Mouse (Mus musculus) kidney, embryonic 15.5 days (tissue): ENCODE data around the gene Mgat4d. TPM values are rescaled to one million over a fixed set of nuclear protein-coding genes. Genes with fewer than 3 reads are reported as not detected.

Source experiments
- ATAC-seq: fragments of 200-750 bp; cut with Nextera tagmentation; replicated peaks from 2 replicates; pipeline ENCODE4 v1.8.0; 2017; ENCODE audit warnings: moderate TSS enrichment; ENCODE audit not compliant: low FRiP score
- H3K27ac ChIP-seq: fragments of 300-500 bp; sonication (generic); 2 replicates; pipeline ENCODE4 v1.5.1; 2015; ENCODE audit warnings: mild to moderate bottlenecking, inconsistent platforms
- H3K27me3 ChIP-seq: fragments of 300-500 bp; sonication (generic); 2 replicates; pipeline ENCODE4 v1.6.1; 2015; ENCODE audit warnings: inconsistent platforms
- H3K36me3 ChIP-seq: fragments of 300-500 bp; sonication (generic); 2 replicates; pipeline ENCODE4 v1.6.1; 2015; ENCODE audit warnings: inconsistent platforms
- H3K4me1 ChIP-seq: fragments of 300-500 bp; sonication (generic); 2 replicates; pipeline ENCODE4 v1.6.1; 2015; ENCODE audit warnings: inconsistent platforms
- H3K4me2 ChIP-seq: fragments of 300-500 bp; sonication (generic); 2 replicates; pipeline ENCODE4 v1.6.1; 2015; ENCODE audit warnings: moderate library complexity, mild to moderate bottlenecking, inconsistent platforms
- H3K4me3 ChIP-seq: fragments of 300-500 bp; sonication (generic); replicated peaks from 2 replicates; pipeline ENCODE4 v1.5.1; 2015; ENCODE audit warnings: mild to moderate bottlenecking, inconsistent platforms
- H3K9ac ChIP-seq: fragments of 300-500 bp; sonication (generic); 2 replicates; pipeline ENCODE4 v1.6.1; 2015; ENCODE audit warnings: mild to moderate bottlenecking, inconsistent platforms
- H3K9me3 ChIP-seq: fragments of 300-500 bp; sonication (generic); replicated peaks from 2 replicates; pipeline ENCODE4 v1.6.1; 2016; ENCODE audit warnings: inconsistent platforms
- WGBS: fragments of 180-500 bp; shearing (Covaris S2); methylation state at CpG from one replicate; pipeline ENCODE4 v1.1.7; 2015; ENCODE audit warnings: mixed read lengths; 5-methylcytosine and 5-hydroxymethylcytosine counted together
- polyA plus RNA-seq: library from polyadenylated mRNA; unstranded; fragments of >200 nt; fragmentation: Nextera tagmentation; extraction: Ambion mirVana; gene quantifications from 2 replicates; pipeline ENCODE4 v1.2.1, GENCODE M21; 2015

The Mgat4d gene
- polyA plus RNA-seq, 1 experiment from 2014 or later: not detected

DNA sequence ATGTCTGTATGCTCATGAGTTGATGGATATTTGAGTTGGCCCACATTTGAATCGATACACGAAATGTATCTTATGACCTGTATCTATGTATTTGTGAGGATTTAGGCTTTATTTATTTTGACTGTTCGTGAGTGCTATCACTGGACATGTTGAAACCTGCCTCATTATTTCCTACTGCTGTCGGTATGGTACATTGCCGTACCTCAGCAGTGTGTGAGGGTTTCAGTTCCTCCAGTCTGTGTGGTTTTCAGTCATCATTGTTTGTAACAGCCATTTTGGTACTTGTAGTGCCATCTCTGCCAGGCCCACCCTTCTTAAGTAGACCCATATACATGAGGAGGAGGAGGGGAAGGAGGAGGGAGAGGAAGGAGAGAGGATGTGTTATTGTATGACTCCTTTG is 46.1 kb downstream of the Mgat4d start:
- Histone ChIP-seq H3K27me3 (peaks cover 19% of the 10 kb centered on the region), H3K27ac (no peak overlapping the region), H3K4me2 (no peak overlapping the region), H3K9me3 (no peaks in the 10 kb centered on the region), H3K4me3 (no peak overlapping the region), H3K9ac (no peak overlapping the region), H3K36me3 (no peaks in the 10 kb centered on the region), H3K4me1 (peaks cover 9% of the 10 kb centered on the region)
- ATAC-seq: no peak
- 91% methylated on average over 5 of the region's 5 CpGs for WGBS

DNA sequence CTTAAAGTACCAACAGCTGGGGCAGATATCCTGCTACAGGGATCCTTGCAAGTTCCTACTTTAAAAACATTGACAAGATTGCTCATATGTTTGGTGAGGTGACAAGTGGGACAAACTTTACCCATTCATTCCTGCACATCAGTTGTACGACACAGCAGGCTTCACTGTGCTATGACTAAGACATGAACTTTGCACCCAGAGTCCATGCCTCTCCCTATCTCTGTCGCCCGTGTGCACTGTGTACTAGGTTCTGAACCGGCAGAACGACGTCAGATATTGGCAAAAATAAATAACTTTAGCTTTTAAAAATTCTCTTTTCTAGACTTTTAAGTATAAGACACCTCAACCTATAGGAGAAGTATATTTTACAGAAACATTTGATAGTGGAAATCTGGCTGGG is 48.4 kb downstream of the Mgat4d start:
- no peak overlapping the region for H3K4me3 ChIP-seq
- no peak overlapping the region for H3K27ac ChIP-seq
- no peak overlapping the region for H3K9ac ChIP-seq
- 87% methylated on average over 6 of the region's 6 CpGs for WGBS
- no peak for ATAC-seq
- no peaks in the 10 kb centered on the region for H3K9me3 ChIP-seq
- no peak overlapping the region for H3K4me2 ChIP-seq
- H3K27me3 ChIP-seq: no peaks in the 10 kb centered on the region
- H3K36me3 ChIP-seq: no peaks in the 10 kb centered on the region
- H3K4me1 ChIP-seq: no peaks in the 10 kb centered on the region

DNA sequence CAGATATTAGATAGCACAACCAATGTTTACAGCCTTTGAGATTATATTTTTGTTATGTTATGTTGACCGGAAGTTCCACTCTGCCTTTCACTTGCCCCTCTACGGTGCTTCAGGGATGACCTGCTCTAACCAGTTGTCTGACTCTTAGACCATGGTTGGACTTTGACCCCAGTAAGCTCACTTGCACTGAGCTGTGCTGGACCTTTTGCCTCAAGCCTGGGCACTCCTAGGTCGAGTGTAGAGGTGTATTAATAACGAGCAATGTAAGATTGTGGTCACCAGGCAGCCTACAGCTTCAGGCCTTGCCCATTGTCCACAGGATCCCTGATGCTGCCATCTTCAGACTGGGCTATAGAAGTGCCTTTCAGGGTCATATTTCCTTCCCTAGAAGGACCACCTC is 49.5 kb downstream of the Mgat4d start:
- 79% methylated on average over 4 of the region's 4 CpGs for whole genome bisulfite sequencing
- H3K4me2 ChIP-seq: no peak overlapping the region
- ATAC-seq: no peak

DNA sequence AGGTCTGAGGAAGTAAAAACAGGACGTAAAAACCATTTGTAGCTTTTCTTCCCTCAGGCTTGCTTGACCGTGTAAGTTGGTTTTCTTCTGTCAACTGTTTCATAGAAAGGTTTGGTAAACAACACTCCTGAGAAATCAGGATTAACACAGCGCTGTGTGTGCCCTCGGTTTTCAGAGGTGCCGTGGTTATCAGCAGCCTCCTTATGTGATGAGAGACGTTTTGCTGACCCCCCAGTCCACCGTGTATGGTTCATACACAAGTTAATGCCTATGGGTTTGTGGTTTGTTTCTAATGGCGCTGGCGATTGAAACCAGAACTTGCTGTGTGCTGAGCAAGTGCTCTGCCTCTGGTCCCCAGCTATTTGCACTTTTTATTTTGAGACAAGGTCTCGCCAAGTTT is 57.3 kb downstream of the Mgat4d start:
- WGBS: 84% methylated on average over 10 of the region's 10 CpGs
- Histone ChIP-seq H3K27me3 (no peaks in the 10 kb centered on the region), H3K9me3 (no peaks in the 10 kb centered on the region), H3K36me3 (no peaks in the 10 kb centered on the region), H3K4me3 (no peak overlapping the region), H3K4me1 (no peaks in the 10 kb centered on the region), H3K4me2 (no peak overlapping the region), H3K27ac (no peak overlapping the region), H3K9ac (no peak overlapping the region)
- no peak for ATAC-seq

More for the DNA sequence above, 49.5 kb downstream of the Mgat4d start:
- H3K36me3 ChIP-seq: no peaks in the 10 kb centered on the region
- no peaks in the 10 kb centered on the region for H3K9me3 ChIP-seq
- H3K4me3 ChIP-seq: no peak overlapping the region
- no peaks in the 10 kb centered on the region for H3K4me1 ChIP-seq
- H3K27me3 ChIP-seq: no peaks in the 10 kb centered on the region
- no peak overlapping the region for H3K9ac ChIP-seq
- no peak overlapping the region for H3K27ac ChIP-seq

DNA sequence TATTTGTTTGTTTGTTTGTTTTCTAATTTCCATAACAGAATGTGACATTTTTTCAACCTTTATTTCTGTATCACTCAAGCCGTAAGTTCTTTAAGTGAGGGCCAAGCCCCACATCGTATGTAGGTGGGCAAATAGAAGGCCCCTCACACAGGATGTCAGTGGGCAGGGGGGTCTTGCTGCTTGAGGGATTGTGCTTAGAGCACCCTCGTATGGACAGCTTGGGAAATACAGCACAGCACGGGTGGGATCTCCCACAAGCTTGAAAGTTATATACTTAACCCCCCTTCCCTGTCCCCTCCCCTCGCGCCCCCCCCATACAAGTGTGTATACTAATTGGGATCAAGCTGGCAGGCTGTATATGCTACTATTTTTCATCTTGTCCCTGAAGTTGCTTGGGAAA is 58.6 kb downstream of the Mgat4d start:
- no peak overlapping the region for H3K9ac ChIP-seq
- no peaks in the 10 kb centered on the region for H3K4me1 ChIP-seq
- H3K4me2 ChIP-seq: no peak overlapping the region
- no peak overlapping the region for H3K27ac ChIP-seq
- 41% methylated on average over 6 of the region's 6 CpGs for WGBS
- no peak overlapping the region for H3K4me3 ChIP-seq
- no peak for ATAC-seq
- H3K36me3 ChIP-seq: no peaks in the 10 kb centered on the region
- H3K9me3 ChIP-seq: no peaks in the 10 kb centered on the region
- no peaks in the 10 kb centered on the region for H3K27me3 ChIP-seq

DNA sequence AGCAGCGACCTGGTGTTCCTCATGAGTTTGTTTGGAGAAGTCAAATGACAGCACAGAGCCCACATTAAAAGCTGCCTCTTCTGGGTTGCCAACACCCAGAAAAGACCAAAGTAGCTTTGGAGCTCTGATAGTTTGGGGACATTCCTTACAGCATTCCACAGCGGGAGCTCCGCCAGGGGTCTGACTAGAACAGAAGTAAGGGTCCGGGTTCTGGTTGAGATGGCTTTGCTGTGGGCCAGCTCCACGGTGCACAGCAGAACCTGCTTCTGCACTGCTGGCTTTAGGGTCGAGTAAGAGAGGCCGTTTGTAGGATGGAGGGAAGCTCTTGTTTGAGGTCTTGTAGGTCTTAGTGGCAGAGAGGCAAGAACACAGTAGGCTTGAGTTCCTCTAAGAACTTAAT is 60.2 kb downstream of the Mgat4d start:
- Histone ChIP-seq H3K36me3 (no peaks in the 10 kb centered on the region), H3K4me2 (no peak overlapping the region), H3K4me1 (no peaks in the 10 kb centered on the region), H3K27me3 (no peaks in the 10 kb centered on the region), H3K4me3 (no peak overlapping the region), H3K9ac (no peak overlapping the region), H3K27ac (no peak overlapping the region), H3K9me3 (no peaks in the 10 kb centered on the region)
- WGBS: 85% methylated on average over 7 of the region's 7 CpGs
- ATAC-seq: no peak

DNA sequence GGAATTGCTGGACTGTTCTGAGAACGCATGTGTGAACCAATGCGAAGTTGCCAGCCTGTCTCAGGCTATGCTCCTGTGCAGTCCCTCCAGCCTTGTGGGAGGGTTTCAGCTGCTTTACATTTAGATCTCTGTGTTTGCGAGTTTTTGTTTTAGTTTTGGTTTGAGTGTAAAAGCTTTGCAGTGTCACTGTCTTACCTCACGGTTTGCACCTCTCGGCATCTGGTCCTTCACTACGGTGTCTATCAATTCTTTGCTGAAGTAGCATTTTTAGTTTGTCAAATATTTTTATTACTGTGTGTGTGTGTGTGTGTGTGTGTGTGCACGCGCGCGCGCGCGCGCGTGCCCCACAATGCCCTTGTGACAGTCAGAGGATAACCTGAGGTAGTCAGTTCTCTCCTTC is 68.6 kb downstream of the Mgat4d start:
- H3K4me3 ChIP-seq: no peak overlapping the region
- H3K9me3 ChIP-seq: no peaks in the 10 kb centered on the region
- no peaks in the 10 kb centered on the region for H3K4me1 ChIP-seq
- H3K36me3 ChIP-seq: no peaks in the 10 kb centered on the region
- 97% methylated on average over 15 of the region's 15 CpGs for WGBS
- no peak overlapping the region for H3K4me2 ChIP-seq
- no peak overlapping the region for H3K27ac ChIP-seq
- H3K27me3 ChIP-seq: no peaks in the 10 kb centered on the region
- no peak overlapping the region for H3K9ac ChIP-seq
- no peak for ATAC-seq

DNA sequence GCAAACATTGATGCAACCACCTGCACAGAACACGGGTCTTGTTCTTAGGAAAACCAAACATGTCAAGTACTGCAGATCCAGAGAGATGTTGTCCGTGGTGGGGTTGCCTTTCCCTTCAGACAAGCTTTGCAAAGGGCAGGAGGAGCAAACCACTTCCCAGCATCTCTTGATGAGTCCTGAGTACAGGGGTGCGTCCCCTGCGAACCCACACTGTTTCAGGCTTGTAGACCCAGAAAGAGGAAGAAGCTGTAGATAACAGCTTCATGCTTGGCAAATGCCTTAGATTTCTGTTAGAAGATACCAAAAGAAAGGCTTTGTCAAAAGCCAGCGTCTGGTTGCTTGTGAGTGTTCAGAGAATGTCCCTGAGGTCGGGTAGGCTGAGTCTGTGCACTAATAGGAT is 69.7 kb downstream of the Mgat4d start:
- Histone ChIP-seq H3K4me3 (no peak overlapping the region), H3K27ac (no peak overlapping the region), H3K9me3 (no peaks in the 10 kb centered on the region), H3K27me3 (no peaks in the 10 kb centered on the region), H3K4me2 (no peak overlapping the region), H3K9ac (no peak overlapping the region), H3K4me1 (no peaks in the 10 kb centered on the region), H3K36me3 (no peaks in the 10 kb centered on the region)
- no peak for ATAC-seq
- WGBS: 83% methylated on average over 6 of the region's 6 CpGs

DNA sequence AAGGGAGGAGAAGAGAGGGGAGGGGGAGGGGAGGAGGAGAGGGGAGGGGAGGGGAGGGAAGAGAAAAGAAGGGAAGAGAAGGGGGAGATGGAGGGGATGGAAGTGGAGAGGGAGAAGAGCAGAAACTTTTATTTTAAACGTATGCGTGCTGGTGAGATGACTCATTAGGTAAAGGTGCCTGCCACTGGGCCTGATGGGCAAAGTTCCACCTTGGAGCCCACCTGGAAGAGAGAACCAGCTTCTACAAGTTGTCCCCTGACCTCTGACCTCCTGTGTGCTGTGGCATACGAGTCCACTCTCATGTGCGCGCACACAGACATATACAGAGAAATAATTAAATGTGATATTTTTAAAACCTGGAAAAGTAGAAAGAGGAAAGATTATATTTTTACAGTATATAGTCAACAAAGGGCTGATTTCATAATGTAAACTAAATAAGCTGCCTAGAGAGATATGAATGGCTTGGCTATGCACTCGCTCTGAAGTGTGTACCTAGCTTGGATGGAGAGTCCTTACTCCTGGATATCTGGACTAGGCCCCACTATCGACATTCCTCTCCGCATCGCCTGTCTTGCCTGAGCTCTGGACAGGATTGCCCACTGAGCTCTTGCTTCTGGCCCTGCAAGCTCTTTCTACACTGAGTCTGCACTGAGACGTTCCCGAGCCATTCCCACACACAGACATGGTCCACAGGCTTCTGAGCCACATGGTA is 70.7 kb downstream of the Mgat4d start:
- H3K9me3 ChIP-seq: no peaks in the 10 kb centered on the region
- H3K27ac ChIP-seq: no peak overlapping the region
- H3K4me1 ChIP-seq: no peaks in the 10 kb centered on the region
- no peak overlapping the region for H3K4me3 ChIP-seq
- WGBS: 89% methylated on average over 11 of the region's 11 CpGs
- H3K36me3 ChIP-seq: no peaks in the 10 kb centered on the region
- no peak overlapping the region for H3K9ac ChIP-seq
- no peak for ATAC-seq
- no peak overlapping the region for H3K4me2 ChIP-seq
- H3K27me3 ChIP-seq: no peaks in the 10 kb centered on the region

DNA sequence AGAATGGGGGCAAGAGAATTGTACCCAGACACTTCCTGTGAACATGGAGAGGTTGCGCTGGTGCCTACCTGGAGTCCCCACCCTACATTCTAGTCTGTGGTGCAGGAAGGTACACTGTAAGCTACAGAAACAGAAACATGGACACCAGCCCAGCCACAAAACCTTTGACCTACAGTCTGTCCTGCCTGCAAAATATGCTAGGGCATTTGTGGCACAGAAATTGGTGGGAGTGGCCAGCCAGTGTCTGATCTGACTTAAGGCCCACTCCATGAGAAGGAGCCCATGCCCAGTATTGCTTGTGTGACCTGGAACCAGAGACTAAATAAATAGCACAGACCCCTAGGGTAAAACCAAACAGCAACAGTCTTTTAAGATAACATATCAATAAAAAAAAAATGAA is 73.1 kb downstream of the Mgat4d start:
- H3K4me3 ChIP-seq: no peak overlapping the region
- WGBS: 88% methylated on average over 1 of the region's 1 CpGs
- ATAC-seq: no peak
- H3K9ac ChIP-seq: no peak overlapping the region
- H3K4me2 ChIP-seq: no peak overlapping the region
- no peaks in the 10 kb centered on the region for H3K9me3 ChIP-seq
- no peaks in the 10 kb centered on the region for H3K27me3 ChIP-seq
- no peaks in the 10 kb centered on the region; the same call in 1 of the 2 replicates for H3K4me1 ChIP-seq
- no peak overlapping the region for H3K27ac ChIP-seq
- H3K36me3 ChIP-seq: no peaks in the 10 kb centered on the region

DNA sequence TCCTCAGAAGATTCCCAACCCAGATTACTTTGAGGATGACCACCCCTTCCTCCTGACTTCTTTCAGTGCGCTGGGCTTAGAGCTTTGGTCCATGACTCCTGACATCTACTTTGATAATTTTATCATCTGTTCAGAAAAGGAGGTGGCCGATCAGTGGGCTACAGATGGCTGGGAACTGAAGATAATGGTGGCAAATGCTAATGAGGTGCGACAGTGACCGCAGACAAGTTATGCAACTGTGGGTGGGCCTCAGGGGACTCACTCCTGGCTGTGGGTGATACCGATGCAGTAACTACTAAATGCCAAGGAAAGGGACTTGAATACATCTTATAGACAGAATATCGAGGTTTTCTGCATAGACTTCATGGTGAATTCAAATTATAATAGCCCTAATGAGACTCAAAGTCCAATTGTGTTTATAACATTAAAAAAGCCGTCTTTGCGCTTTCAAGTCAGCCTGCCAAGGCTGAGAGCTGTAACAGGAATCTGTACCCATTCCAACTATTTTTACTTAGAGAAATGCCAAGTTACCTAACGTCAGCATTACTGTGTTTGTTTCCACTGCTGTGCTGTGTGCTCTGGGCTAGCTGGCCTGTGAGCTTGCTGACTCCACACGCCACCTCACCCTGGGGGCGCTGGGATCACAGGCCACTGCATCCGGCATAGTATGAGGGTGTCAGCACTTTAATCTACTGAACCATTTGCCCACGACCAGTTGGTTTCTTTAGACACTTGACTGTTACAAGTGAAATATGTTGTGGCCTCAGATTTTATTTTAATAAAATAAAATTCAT is 75.0 kb downstream of the Mgat4d start:
- no peaks in the 10 kb centered on the region; the same call in 1 of the 2 replicates for H3K4me1 ChIP-seq
- no peaks in the 10 kb centered on the region for H3K27me3 ChIP-seq
- 0 out of 2 replicates have a peak, but pooled peaks have one; percentile 49 for ATAC-seq
- H3K9me3 ChIP-seq: no peaks in the 10 kb centered on the region
- no peak overlapping the region for H3K27ac ChIP-seq
- WGBS: 67% methylated on average over 13 of the region's 13 CpGs
- H3K36me3 ChIP-seq: no peaks in the 10 kb centered on the region
- H3K9ac ChIP-seq: no peak overlapping the region
- no peak overlapping the region for H3K4me2 ChIP-seq
- H3K4me3 ChIP-seq: no peak overlapping the region

DNA sequence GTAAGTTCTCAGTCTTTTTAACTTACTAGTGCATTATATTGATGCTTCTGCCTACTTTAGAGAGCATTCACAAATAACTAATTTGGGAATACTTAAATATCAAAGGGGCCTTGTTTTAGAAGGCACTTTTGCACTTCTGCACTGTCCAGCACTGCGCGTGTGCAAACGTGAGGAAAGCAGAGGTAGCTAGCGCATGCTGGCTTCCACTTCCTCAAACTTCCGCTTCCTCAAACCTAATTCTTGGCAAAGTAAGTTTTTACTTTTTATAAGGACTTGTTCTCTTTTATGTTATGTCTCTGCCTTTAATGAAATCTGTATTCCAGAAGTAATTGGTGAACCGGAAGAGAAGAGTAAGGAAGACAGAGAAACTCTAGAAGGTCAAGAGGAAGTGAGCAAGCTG is 76.9 kb downstream of the Mgat4d start:
- 87% methylated on average over 6 of the region's 6 CpGs for WGBS
- ATAC-seq: no peak
- Histone ChIP-seq H3K27ac (no peak overlapping the region), H3K4me3 (no peak overlapping the region), H3K9ac (no peak overlapping the region), H3K4me1 (no peaks in the 10 kb centered on the region; the same call in 1 of the 2 replicates), H3K36me3 (no peaks in the 10 kb centered on the region), H3K4me2 (no peak overlapping the region), H3K27me3 (no peaks in the 10 kb centered on the region), H3K9me3 (no peaks in the 10 kb centered on the region)
